Mouse (Mus musculus) fat pad, adult 2 months (tissue): ENCODE data around the gene Olfr870.
"Not testable (repeated sequence)": the region's sequence is repeated elsewhere in the genome, so short reads cannot be mapped to it uniquely, and the experiment has no call there.

ENCODE experiments used
- DNase-seq: peaks from one replicate; pipeline ENCODE4 v3.0.0-alpha.2; 2011; ENCODE audit warnings: low read depth, low spot score; ENCODE audit errors: extremely low read depth

Olfr870 gene

DNA sequence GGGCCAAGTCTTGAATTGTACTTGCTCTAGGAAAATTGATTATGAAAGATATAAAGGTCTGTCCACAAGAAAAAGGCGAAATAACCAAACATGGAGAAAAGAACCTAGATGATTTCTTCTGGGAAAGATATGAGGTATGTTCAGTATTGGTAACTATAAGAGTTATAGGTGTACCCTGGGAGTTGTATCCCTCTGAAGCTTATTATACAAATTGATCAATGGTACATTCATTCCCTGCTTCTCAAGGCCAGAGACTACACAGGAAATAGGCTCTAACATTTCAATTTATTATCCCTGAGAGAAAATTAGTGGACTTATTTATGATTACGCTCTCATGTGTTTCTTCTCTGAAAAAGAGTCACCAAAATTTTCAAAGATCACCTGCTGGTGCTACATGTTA lies at the start of gene Olfr870:
Gene Olfr870 (minus strand): TSS at position 101 of the 400 bp plus-strand sequence.
- DNase-seq: no peak

DNA sequence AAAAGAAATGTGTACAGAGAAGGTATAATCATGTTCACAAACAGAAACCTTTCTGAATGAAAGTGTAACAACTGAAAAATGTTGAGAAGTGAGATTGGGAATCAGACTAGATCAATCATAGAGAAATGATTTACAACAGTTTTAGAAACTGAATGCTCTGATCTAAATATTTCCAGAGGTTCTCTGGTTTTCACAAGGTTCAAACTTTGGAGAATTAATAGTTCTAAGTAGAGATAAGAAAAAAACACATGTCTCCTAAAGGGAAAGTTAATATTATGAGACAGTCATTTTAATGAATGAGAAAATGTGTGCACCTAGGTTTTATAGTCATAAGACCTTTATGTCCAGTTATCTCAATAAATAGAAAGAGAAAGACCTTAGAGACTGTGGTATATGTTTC lies 38.0 kb upstream of the Olfr870 start, which contains the start of gene Olfr871:
Gene Olfr871 (plus strand): TSS at position 301 of the 400 bp plus-strand sequence.
- no peak for DNase-seq

DNA sequence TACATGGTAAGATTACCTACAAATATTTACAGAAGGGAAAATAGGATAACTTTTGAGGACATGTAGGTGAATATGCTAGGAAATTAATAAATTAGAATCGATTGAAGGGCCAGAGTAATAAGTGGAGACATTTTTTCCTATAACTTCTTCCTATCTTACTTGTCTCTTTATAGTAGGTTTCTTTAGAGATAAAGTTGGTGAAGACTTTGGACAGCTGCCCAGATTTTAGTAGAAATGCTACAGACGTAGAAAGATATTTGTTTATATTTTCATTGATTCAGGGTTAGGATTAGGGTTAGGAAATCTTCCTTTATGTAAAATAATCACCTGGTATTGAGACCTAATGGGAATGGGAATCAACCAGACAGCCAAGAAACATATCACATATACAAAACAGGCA lies 37.6 kb upstream of the Olfr870 start:
- DNase-seq: no peak

DNA sequence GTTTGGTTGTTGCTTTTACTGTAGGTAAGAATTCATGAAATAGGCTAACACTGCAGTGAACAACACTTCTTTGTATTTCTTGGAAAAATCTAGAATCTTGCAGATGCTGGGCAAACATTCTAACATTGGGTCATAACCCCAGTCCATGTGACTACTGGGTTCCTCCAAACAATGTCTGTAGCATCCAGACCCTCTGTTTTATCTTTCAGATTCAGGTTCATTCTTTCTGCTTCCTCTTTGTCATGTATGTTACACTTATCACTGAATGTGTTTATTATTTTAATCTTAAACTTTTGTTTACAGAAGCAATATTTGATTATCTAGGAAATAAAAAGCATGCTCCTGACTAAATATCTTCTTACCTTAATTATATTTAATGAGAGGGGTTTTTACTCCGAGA lies 37.0 kb upstream of the Olfr870 start:
- no peak for DNase-seq

DNA sequence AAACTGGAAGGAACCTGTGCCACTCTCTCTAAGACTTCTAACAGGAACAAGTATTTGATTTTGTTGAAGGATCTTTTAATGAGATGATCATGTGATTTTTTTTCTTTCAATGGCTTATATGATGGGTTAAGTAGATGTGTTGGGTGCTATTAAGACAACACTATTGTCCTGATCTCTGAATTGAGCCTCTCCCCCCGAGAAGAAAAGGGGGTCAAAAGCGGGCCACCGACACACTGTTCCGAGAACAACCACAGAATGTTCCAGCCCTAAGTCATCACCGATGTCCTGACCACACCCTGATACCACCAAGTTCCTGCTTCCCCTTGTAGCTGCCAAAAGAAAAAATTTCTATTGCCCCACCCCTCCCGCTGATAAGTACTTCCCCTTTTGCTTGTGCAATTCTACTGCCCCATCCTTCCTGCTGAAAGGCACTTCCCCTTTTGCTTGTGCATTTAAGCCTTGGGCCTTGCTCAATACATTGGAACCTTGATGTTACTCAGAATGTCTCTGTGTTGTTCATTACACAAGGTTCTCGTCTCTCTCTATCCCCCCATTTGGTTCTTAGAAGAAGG lies 29.6 kb upstream of the Olfr870 start:
- not testable (repeated sequence) for DNase-seq

DNA sequence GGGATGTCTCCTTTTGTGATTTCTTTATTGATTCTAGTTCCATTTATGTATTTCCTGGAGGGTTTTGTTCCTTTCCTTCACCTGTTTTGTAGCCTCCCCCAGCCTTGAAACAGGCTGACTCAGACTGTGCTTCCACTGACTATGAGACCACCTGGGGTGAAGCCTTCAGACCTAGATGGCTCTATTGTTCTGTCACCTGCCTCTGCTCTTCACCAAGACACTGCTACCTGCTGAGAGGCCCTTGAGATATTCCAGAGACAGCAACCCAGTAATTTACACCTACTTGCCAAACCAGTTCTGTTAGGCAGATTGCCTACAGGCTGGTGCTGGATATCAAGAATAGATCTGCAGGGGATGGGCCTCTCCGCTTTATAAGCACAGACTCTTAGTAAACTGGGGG lies 28.3 kb upstream of the Olfr870 start:
- DNase-seq: no peak

DNA sequence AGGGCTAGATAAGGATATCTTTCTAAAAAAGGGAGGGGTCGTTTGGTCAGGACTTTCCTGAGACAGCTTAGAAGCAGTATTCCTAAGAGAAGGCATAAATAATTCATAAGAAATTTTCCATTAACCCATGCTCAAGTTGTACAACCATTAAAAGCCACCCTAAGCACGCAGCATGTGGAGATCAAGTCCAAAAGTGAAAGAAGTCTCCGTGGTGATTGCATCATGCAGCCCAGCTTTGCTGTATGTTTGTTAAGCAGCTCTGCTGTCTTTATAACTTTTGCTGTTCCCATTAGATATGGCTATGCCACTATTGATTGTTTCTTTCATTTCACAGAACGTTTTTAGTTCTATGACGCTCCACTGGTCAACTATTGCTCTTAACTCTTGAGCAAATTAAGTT lies 5.6 kb upstream of the Olfr870 start:
- DNase-seq: no peak

DNA sequence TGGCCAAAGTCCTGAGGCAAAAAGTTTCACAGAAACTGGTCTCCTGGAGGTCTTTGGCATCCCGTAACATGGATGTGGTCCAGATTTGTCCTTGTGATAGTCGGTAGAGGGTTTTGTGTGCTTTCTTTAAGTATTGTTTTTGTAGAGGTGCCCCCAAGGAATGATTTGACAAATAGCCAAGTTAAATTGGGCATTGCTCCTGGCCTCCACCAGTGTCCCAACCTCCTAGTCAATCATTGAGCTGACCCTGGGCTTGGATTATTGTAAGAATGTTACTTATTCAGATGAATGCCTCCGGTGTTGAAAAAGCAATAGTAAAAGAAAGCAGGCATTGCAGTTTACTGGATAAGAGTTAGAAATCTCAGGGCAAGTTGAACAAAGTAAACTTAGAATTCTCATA lies 24.2 kb downstream of the Olfr870 start:
- no peak for DNase-seq

DNA sequence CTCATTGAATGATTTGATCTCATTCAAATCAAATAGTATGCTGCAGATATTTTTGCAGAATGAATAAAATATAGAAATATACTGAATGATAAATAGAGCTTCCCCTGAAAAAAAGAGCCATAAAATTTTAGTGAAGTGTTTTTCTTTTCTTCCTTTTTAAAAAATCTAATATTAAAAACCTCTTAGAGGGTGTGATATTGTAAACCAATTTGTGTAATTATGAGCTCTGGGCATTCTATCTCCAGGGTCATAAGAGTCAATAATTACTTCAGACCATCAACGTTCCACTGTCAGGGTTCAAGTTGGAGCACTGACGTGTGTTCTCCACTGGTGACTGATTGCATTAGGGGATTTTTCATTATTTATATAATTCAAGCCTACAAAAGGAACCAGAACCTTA lies 45.1 kb downstream of the Olfr870 start, which contains the start of gene Olfr869:
Gene Olfr869 (plus strand): TSS at position 301 of the 400 bp plus-strand sequence.
- DNase-seq: no peak
